Mouse (Mus musculus) liver, postnatal 0 days (tissue): ENCODE measurements around the gene Wdfy1.
A peak's percentile ranks its signal among the peaks of the same experiment; 100 is the strongest.

Experiments used
- CTCF ChIP-seq: sonication (generic); IDR thresholded peaks from 2 replicates; pipeline ENCODE4 v1.5.1; 2016; ENCODE audit warnings: antibody characterized with exemption, low read depth
- EP300 ChIP-seq: IDR thresholded peaks from 2 replicates; pipeline ENCODE4 v1.6.1; 2016; ENCODE audit warnings: antibody characterized with exemption, low read depth, mild to moderate bottlenecking

- TF ChIP-seq CTCF (peak; percentile 16), EP300 (no peak)
Observed at GRCm38 (mm10) chr1:79734794-79735193, 41.1 kb downstream of the Wdfy1 start.
